Mouse (Mus musculus): Measurements from ENCODE around the gene Tenm2.

GRCm38 (mm10) chr11:36482136-36482535 is 753.6 kb downstream of the Tenm2 start:
- TF ChIP-seq CTCF (IDR thresholded peaks at IDR 0.05; ENCODE audit: extremely low read depth, insufficient read length, insufficient replicate concordance, low read depth, low read length) (no peak), POLR2A (IDR thresholded peaks at IDR 0.05; ENCODE audit: low read depth, low read length) (no peak)

All from small intestine, adult 2 months (tissue).